Mouse (Mus musculus) adrenal gland, adult (tissue): ENCODE measurements around the gene Cadm2.

Experiments used
- DNase-seq, 2 experiments: peaks; one replicate each; pipeline ENCODE4 v3.0.0; 2022 to 2023; ENCODE audit warnings: low spot score in 1 of 2; ENCODE audit not compliant: inconsistent age in 2 of 2

Gene Cadm2

GRCm38 (mm10) chr16:66768684-66769389 lies 851.9 kb downstream of the Cadm2 start:
- DNase-seq: peak in 1 of 2 experiments; percentile 8

GRCm38 (mm10) chr16:66761546-66762473 lies 858.9 kb downstream of the Cadm2 start:
- no peak for DNase-seq

- peak in 1 of 2 experiments; percentile 8 for DNase-seq
Observed at GRCm38 (mm10) chr16:66748533-66748932, 872.2 kb downstream of the Cadm2 start.

- DNase-seq: no peak
Observed at GRCm38 (mm10) chr16:66731212-66731611, 889.5 kb downstream of the Cadm2 start.

- DNase-seq: no peak
Observed at GRCm38 (mm10) chr16:66706476-66706875, 914.2 kb downstream of the Cadm2 start.

GRCm38 (mm10) chr16:66694783-66695182 lies 925.9 kb downstream of the Cadm2 start:
- DNase-seq: no peak

- no peak for DNase-seq
Observed at GRCm38 (mm10) chr16:66677241-66677640, 943.5 kb downstream of the Cadm2 start.

- no peak for DNase-seq
Observed at GRCm38 (mm10) chr16:66651013-66651362, 969.7 kb downstream of the Cadm2 start.

GRCm38 (mm10) chr16:66650348-66651012 lies 970.2 kb downstream of the Cadm2 start:
- DNase-seq: no peak

- DNase-seq: no peak
Observed at GRCm38 (mm10) chr16:66647798-66648197, 972.9 kb downstream of the Cadm2 start.

GRCm38 (mm10) chr16:66643606-66644005 lies 977.1 kb downstream of the Cadm2 start:
- DNase-seq: no peak

- DNase-seq: no peak
Observed at GRCm38 (mm10) chr16:66627527-66627926, 993.2 kb downstream of the Cadm2 start.

- DNase-seq: no peak
Observed at GRCm38 (mm10) chr16:66622423-66622822, 998.3 kb downstream of the Cadm2 start.

GRCm38 (mm10) chr16:66612624-66613023 lies 1008.1 kb downstream of the Cadm2 start:
- no peak for DNase-seq
